Mouse (Mus musculus) left cerebral cortex, postnatal 36 days (tissue): ENCODE results near the gene Cadps. TPM values are rescaled to one million over a fixed set of nuclear protein-coding genes. Genes with fewer than 3 reads are reported as not detected.

Experiments used
- DNase-seq, 2 experiments: peaks; one replicate each; pipeline ENCODE4 v3.0.0; 2021 to 2022; ENCODE audit warnings: low spot score in 2 of 2, mixed read lengths in 1 of 2
- intact Hi-C: fragments of 180-260 bp; cut with DNase I; formaldehyde crosslinking; loops from one replicate; pipeline ENCODE4 v1.15.1; 2025
- total RNA-seq, 2 experiments: library from RNA; stranded (reverse); gene quantifications; 2 replicates each; pipeline ENCODE4 v1.2.3; 2021

Cadps gene
- total RNA-seq, 2 experiments from 2014 or later: 224 to 253 TPM

GRCm38 (mm10) chr14:12348089-12348488 is 474.8 kb downstream of the Cadps start, which contains the start of gene Fezf2:
Gene Fezf2, minus strand, starts transcription at chr14:12348189.
- intact Hi-C loops: no loop called here
- DNase-seq: no peak

GRCm38 (mm10) chr14:12346865-12347600 is 475.8 kb downstream of the Cadps start:
- no peak for DNase-seq
- intact Hi-C loops: no loop called here

- intact Hi-C loops: no loop called here
- no peak for DNase-seq
Observed at GRCm38 (mm10) chr14:12346011-12346864, 476.6 kb downstream of the Cadps start.

- DNase-seq: peak; percentile 35 to 52
- intact Hi-C loops: no loop called here
Observed at GRCm38 (mm10) chr14:12345241-12345921, 477.5 kb downstream of the Cadps start.

- DNase-seq: peak; percentile 24 to 58
- intact Hi-C loops: no loop called here
Observed at GRCm38 (mm10) chr14:12344746-12345240, 478.1 kb downstream of the Cadps start.

GRCm38 (mm10) chr14:12344061-12344745 is 478.7 kb downstream of the Cadps start:
- intact Hi-C loops: no loop called here
- peak in 1 of 2 experiments; percentile 38 for DNase-seq

GRCm38 (mm10) chr14:12343451-12343941 is 479.4 kb downstream of the Cadps start:
- intact Hi-C loops: no loop called here
- no peak for DNase-seq

GRCm38 (mm10) chr14:12342458-12343131 is 480.3 kb downstream of the Cadps start:
- no peak for DNase-seq
- intact Hi-C loops: no loop called here

- intact Hi-C loops: no loop called here
- DNase-seq: no peak
Observed at GRCm38 (mm10) chr14:12341789-12342457, 481.0 kb downstream of the Cadps start.

- intact Hi-C loops: no loop called here
- peak in 1 of 2 experiments; percentile 32 for DNase-seq
Observed at GRCm38 (mm10) chr14:12341075-12341788, 481.6 kb downstream of the Cadps start.

GRCm38 (mm10) chr14:12340238-12341074 is 482.4 kb downstream of the Cadps start:
- DNase-seq: no peak
- intact Hi-C loops: no loop called here

- intact Hi-C loops: no loop called here
- DNase-seq: no peak
Observed at GRCm38 (mm10) chr14:12338811-12339565, 483.9 kb downstream of the Cadps start.

GRCm38 (mm10) chr14:12337998-12338809 is 484.7 kb downstream of the Cadps start:
- intact Hi-C loops: no loop called here
- DNase-seq: no peak

GRCm38 (mm10) chr14:12337421-12337997 is 485.4 kb downstream of the Cadps start:
- DNase-seq: no peak
- intact Hi-C loops: no loop called here

- no peak for DNase-seq
- intact Hi-C loops: loop anchor here (5.0 kb wide), 1 partner anchor 38 kb away; no protein-coding TSS in a partner anchor
Observed at GRCm38 (mm10) chr14:12334925-12335324, 488.0 kb downstream of the Cadps start.
